Mouse (Mus musculus): Measurements from ENCODE around the gene Dusp5.

GRCm38 (mm10) chr19:53567864-53568263, 39.0 kb downstream of the Dusp5 start:
- TF ChIP-seq CTCF (IDR thresholded peaks at IDR 0.05) (no peak), POLR2A (IDR thresholded peaks at IDR 0.05; ENCODE audit: insufficient read depth, low read depth, low read length) (no peak), EP300 (IDR thresholded peaks at IDR 0.05; ENCODE audit: insufficient read depth, low read depth, low read length) (no peak)
